Mouse (Mus musculus): Measurements from ENCODE around the gene Tpt1. TPM values are rescaled to one million over a fixed set of nuclear protein-coding genes. Genes with fewer than 3 reads are reported as not detected.
A peak's percentile ranks its signal among the peaks of the same experiment; 100 is the strongest.
"Not testable (repeated sequence)": the region's sequence is repeated elsewhere in the genome, so short reads cannot be mapped to it uniquely, and the experiment has no call there.

Gene Tpt1
- polyA plus RNA-seq, 1 experiment from 2014 or later, result 1,124 TPM

DNA sequence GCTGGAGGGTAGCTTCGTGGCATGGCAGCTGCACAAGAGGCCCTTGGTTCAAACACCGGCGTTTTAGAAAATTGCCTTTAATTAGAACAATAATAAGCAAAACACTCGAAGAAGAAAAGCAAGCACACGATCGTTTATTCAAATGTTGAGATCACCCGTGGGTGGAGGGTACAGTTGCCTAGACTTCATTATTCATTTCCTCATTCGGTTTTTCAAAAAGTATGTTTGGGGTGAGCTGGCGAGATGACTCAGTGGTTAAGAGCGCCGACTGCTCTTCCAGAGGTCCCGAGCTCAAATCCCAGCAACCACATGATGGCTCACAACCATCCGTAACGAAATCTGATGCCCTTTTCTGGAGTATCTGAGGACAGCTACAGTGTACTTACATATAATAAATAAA is 15.1 kb upstream of the Tpt1 start:
- WGBS, result 56% methylated on average over 14 of the region's 14 CpGs
- ATAC-seq; H3K27ac ChIP-seq; H3K36me3 ChIP-seq (ENCODE audit: poor library complexity, severe bottlenecking); H3K4me3 ChIP-seq; H3K9me3 ChIP-seq (replicated peaks); H3K9ac ChIP-seq: not testable (repeated sequence)
- peaks cover 34% of the 10 kb centered on the region for H3K4me1 ChIP-seq
- H3K4me2 ChIP-seq, result peak overlapping the region; percentile 65; the same call in 1 of the 2 replicates
- H3K27me3 ChIP-seq, result peaks cover 19% of the 10 kb centered on the region

DNA sequence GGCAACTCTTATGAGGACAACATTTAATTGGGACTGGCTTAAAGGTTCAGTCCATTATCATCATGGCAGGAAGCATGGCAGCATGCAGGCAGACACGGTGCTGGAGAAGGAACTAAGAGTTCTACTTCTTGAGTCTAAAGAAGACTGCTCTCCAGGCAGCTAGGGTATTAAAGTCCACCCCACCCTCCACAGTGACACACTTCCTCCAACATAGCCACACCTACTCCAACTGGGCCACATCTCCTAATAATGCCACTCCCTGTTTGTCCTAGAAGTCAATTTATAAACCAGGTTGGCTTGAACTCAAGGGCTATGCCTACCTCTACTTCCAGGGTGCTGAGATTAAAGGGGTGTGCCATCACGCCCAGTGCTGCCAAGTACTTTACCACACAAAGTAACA is 12.9 kb upstream of the Tpt1 start:
- H3K9me3 ChIP-seq (replicated peaks), result no peaks in the 10 kb centered on the region
- 91% methylated on average over 2 of the region's 2 CpGs for WGBS
- peaks cover 19% of the 10 kb centered on the region for H3K27me3 ChIP-seq
- no peak overlapping the region for H3K4me2 ChIP-seq
- H3K27ac ChIP-seq, result no peak overlapping the region
- ATAC-seq, result no peak
- no peak overlapping the region for H3K4me3 ChIP-seq
- no peaks in the 10 kb centered on the region for H3K36me3 ChIP-seq (ENCODE audit: poor library complexity, severe bottlenecking)
- peaks cover 42% of the 10 kb centered on the region for H3K4me1 ChIP-seq
- no peak overlapping the region for H3K9ac ChIP-seq

DNA sequence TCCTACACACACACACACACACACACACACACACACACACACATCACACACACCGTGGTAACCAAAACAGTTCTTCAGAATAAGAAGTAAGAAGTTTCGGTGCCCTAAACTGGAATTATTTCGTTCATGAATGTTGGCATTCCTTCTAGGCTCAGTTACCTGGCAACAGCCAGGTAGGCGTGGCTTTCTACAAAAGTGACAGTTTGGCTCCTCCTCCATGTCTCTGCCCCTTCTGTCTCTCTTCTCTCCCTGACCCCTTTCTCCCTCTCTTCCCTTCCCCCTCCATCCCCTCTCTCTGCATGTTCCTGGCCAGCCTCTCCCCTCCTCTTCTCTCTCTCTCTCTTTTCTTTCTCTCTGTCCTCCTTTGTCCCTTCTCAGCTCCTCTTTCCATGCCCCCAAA is 11.9 kb upstream of the Tpt1 start:
- H3K27ac ChIP-seq, result no peak overlapping the region
- WGBS, result 12% methylated on average over 4 of the region's 4 CpGs

DNA sequence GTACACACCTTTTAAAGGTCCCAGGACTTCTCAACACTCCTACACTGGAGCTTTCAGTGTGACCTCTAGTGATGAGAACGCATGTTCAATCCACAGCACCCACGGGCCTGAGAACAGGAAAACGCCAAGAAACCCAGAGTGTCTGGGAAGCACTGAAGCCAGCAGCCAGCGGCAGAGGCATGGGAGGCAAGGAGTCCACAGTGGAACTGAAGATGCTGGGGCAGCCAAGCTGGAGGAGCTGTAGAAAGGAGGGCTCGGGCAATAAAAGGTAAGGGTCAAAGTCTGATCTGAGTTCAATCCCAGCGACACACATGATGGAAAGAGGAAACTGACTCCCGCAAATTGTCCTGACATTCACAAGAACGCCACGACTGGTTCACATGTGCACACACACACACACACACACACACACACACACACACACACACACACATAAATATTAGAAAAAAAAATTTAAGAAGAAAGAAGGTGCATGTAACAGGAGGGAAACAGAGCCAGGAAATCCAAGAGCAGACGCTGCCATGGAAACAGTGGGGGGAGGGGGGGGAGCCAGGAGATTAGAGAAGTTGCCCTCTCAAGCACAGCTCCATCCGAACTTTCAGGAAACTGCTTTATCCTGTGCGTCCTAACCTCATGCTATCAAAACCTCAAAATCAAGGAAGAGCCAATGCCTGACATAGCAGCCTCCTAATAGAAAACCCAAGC is 11.2 kb upstream of the Tpt1 start:
- Histone ChIP-seq H3K27me3 (peaks cover 2% of the 10 kb centered on the region; the same call in 1 of the 2 replicates), H3K27ac (peak overlapping the region; percentile 62), H3K4me2 (peak overlapping the region; percentile 81), H3K4me1 (peaks cover 37% of the 10 kb centered on the region), H3K9ac (peak overlapping the region; percentile 74), H3K9me3 (replicated peaks) (no peaks in the 10 kb centered on the region), H3K36me3 (ENCODE audit: poor library complexity, severe bottlenecking) (no peaks in the 10 kb centered on the region), H3K4me3 (peak overlapping the region; percentile 43)
- WGBS, result 6% methylated on average over 12 of the region's 12 CpGs
- ATAC-seq, result peak; percentile 36

More for the DNA sequence above, 11.9 kb upstream of the Tpt1 start:
- Histone ChIP-seq H3K27me3 (peaks cover 9% of the 10 kb centered on the region), H3K4me2 (peak overlapping the region; percentile 81), H3K9ac (no peak overlapping the region), H3K9me3 (replicated peaks) (no peaks in the 10 kb centered on the region), H3K4me3 (no peak overlapping the region), H3K36me3 (ENCODE audit: poor library complexity, severe bottlenecking) (no peaks in the 10 kb centered on the region), H3K4me1 (peaks cover 42% of the 10 kb centered on the region)
- no peak for ATAC-seq

DNA sequence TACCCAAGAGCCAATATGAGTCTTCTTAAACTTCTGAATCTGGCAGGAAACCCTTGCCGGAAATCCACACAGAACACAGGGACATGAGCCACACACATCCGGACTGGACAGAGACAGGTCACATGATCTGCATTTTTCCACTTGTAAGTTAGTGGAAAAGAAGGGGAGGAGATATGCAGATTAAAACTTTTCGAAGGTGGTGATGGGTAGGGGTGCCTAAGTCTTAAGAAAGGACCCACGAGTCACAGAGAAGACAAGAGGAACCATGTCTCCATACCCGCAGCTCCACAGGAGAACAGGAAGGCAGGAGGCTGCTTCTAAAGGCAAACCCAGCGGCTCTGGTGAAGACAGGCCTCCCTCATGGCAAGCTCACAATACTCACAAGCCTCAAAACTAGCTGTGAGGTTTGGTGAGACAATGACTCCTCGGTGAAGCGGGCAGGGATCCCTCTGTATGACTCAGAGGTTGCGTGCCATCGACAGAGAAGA is 10.6 kb upstream of the Tpt1 start:
- peak overlapping the region; percentile 74 for H3K9ac ChIP-seq
- peaks cover 32% of the 10 kb centered on the region for H3K4me1 ChIP-seq
- no peaks in the 10 kb centered on the region for H3K36me3 ChIP-seq (ENCODE audit: poor library complexity, severe bottlenecking)
- no peaks in the 10 kb centered on the region for H3K9me3 ChIP-seq (replicated peaks)
- WGBS, result under 1% methylated on average over 10 of the region's 10 CpGs
- peak overlapping the region; percentile 43 for H3K4me3 ChIP-seq
- H3K27me3 ChIP-seq, result no peaks in the 10 kb centered on the region
- ATAC-seq, result peak; percentile 75
- H3K4me2 ChIP-seq, result peak overlapping the region; percentile 81
- H3K27ac ChIP-seq, result peak overlapping the region; percentile 67

DNA sequence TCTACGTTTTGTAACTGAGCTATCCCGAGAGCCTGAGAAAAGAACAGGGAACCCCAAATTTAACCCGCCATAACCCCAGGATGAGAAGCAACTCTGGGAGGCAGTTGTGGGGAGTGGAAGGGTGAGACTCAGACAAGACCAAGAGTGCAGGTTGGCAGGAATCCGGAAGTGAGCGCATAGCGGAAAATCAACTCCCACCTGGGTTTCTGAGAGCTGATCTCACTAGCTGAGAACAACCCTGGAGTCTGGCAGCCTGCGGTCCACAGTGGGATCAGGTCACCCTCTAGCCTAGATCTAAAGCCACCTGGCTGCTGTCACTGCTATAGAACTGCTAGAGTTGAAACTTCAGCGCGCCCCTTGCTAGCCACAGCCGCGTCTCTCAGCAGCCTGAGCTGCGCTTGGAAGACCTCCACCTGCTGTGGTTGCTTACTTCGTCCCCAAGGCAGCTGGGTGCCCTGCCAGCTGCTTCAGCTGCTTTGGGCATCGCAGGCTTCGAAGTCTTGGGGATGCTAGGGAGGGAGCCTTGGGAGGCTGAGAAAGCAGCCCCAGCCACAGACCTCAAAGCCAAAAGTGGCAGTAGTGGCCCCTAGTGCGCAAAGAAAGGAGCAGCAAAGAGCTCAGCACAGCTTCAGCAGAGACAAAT is 10.0 kb upstream of the Tpt1 start:
- peak overlapping the region; percentile 43 for H3K4me3 ChIP-seq
- peak; percentile 25 for ATAC-seq
- H3K27me3 ChIP-seq, result no peaks in the 10 kb centered on the region
- peak overlapping the region; percentile 74 for H3K9ac ChIP-seq
- H3K36me3 ChIP-seq (ENCODE audit: poor library complexity, severe bottlenecking), result no peaks in the 10 kb centered on the region
- H3K4me1 ChIP-seq, result peaks cover 29% of the 10 kb centered on the region
- WGBS, result 2% methylated on average over 16 of the region's 16 CpGs
- no peaks in the 10 kb centered on the region for H3K9me3 ChIP-seq (replicated peaks)
- H3K4me2 ChIP-seq, result peak overlapping the region; percentile 81
- H3K27ac ChIP-seq, result peak overlapping the region; percentile 67

DNA sequence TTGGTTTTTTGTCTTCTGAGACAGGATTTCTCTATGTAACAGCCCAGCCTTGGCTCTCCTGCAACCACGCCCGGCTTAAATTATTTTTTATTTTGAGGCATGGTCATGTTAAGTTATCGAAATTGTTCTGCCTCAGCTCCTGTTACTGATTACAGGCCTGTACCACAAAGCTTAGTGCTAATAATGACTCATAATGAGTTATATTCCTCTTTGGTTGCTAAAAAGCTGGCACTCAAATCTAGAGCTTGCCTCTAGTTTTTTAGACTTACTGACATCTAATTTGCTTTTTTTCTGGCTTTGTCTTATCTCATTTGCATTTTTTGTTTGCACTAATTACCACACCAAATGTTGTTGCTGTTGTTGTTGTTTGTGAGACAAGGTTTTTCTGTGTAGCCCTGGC is 8.3 kb upstream of the Tpt1 start:
- H3K4me1 ChIP-seq, result peaks cover 29% of the 10 kb centered on the region
- H3K27ac ChIP-seq, result no peak overlapping the region
- H3K36me3 ChIP-seq (ENCODE audit: poor library complexity, severe bottlenecking), result no peaks in the 10 kb centered on the region
- no peak for ATAC-seq
- H3K4me3 ChIP-seq, result no peak overlapping the region
- no peaks in the 10 kb centered on the region for H3K9me3 ChIP-seq (replicated peaks)
- H3K27me3 ChIP-seq, result no peaks in the 10 kb centered on the region
- WGBS, result 90% methylated on average over 3 of the region's 3 CpGs
- H3K4me2 ChIP-seq, result no peak overlapping the region
- no peak overlapping the region for H3K9ac ChIP-seq

DNA sequence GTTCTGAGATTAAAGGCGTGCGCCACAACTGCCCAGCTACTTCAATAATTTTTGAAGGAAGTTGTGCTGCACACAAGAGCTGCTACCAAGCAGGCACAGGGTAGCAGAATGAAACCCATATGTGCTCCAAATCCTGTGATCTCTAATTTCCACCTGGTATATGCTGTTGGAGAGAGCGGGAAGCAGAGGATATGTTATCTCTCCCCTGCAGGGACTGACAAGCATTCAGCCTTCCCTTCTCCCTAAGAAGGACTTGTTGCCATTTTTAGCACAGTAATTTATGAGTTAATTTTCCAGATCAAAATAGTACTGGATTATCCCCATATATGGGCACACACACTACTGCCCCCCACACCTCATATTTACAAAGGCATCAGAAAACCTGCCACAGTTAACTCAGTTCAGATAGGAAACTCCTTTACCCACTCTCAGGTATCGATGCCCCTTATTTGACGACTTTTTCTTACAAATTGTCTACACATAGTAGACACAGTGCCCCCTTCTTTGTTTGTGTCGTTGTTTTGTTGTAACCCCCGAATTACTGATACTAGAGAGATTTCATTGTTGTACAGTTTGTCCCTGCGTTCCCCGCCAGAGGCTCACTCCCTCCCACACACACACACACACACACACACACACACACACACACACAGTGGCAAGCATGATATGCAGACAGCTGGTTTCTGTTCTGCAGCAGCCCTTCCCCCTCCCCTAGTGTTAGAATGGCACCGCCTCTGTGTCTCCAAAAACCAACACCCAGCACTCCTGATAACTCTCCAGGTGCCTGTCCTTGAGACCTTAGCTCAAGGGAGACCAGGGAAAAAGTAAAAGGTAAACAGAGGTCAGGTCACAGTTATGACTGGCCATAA is 7.6 kb upstream of the Tpt1 start:
- Histone ChIP-seq H3K4me1 (peaks cover 29% of the 10 kb centered on the region), H3K4me2 (no peak overlapping the region), H3K36me3 (ENCODE audit: poor library complexity, severe bottlenecking) (no peaks in the 10 kb centered on the region), H3K4me3 (no peak overlapping the region), H3K9ac (no peak overlapping the region), H3K9me3 (replicated peaks) (no peaks in the 10 kb centered on the region), H3K27me3 (no peaks in the 10 kb centered on the region), H3K27ac (no peak overlapping the region)
- no peak for ATAC-seq
- WGBS, result 81% methylated on average over 10 of the region's 10 CpGs

DNA sequence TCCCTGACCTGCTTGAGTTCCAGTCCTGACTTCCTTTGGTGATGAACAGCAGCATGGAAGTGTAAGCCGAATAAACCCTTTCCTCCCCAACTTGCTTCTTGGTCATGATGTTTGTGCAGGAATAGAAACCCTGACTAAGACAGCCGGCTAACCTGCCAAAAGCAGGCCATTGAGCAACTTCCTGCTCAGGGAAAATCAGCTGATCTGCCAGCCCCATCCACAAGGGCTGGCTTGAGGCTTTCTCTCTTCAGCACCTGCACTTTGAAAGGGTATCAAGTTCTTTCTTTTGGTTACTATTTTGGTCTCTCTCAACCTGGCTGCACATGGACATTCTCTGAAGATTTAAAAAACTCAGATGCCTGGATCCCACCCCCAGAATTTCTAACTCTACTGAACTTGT is 3.1 kb upstream of the Tpt1 start:
- H3K4me3 ChIP-seq; H3K4me2 ChIP-seq; H3K9me3 ChIP-seq (replicated peaks); H3K27me3 ChIP-seq; H3K27ac ChIP-seq; H3K36me3 ChIP-seq (ENCODE audit: poor library complexity, severe bottlenecking); ATAC-seq; H3K9ac ChIP-seq: not testable (repeated sequence)
- 70% methylated on average over 2 of the region's 2 CpGs for WGBS
- H3K4me1 ChIP-seq, result peaks cover 11% of the 10 kb centered on the region

DNA sequence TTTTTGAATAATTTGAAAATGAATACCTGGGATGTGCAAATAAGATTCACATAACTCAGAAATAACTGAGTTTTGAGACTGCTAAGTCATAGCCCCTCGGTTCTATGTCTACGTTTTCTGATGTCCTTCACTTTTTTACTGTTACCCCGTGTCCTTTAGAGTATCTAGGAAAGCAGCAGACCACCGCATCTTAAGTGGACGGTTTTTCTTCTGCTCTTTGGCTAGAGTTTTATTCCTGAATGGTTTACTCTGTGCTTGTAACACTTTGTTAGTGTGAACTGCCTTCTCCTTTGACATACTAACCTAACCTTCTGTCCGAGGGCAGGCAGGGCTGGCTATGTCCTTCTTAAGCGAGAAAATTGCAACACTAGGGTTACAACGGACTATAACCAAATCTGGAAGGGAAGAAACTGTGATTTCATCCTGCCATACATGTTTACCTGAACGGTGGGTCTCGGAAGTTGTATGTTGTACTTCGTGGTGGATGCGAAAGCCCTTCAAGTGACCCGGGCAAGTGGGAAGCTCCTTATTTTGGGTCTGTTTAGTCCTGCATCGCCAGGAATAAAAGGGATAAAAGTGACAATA is 690 bp upstream of the Tpt1 start:
- Histone ChIP-seq H3K4me2 (peak overlapping the region; percentile 66), H3K27me3 (no peaks in the 10 kb centered on the region), H3K4me1 (peaks cover 31% of the 10 kb centered on the region), H3K9ac (peak overlapping the region; percentile 98), H3K9me3 (replicated peaks) (no peaks in the 10 kb centered on the region), H3K36me3 (ENCODE audit: poor library complexity, severe bottlenecking) (peaks cover 26% of the 10 kb centered on the region), H3K27ac (peak overlapping the region; percentile 98), H3K4me3 (peak overlapping the region; percentile 83)
- 10% methylated on average over 14 of the region's 14 CpGs for WGBS
- no peak for ATAC-seq

DNA sequence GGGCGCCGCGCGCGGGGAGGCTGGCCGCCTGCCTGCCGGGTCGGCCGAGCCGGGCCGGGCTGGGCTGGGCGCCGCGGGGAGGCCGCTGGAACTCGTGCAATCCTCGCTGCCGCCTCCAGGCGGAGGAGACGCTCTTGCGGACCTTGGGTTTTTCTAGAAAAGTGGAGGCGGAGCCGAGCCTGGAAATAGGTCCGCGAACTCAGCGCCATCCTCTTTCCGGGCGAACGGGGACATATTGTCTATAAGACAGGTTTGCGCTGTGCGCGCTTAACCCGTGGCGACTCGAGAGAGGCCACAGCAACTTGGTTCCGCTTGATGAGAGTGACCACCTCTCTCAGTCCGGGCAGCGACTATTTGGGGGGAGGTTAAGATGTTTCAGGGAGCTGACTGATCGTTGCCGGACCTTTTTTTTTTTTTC is 814 bp downstream of the Tpt1 start:
- peak overlapping the region; percentile 66 for H3K4me2 ChIP-seq
- H3K9me3 ChIP-seq (replicated peaks), result no peaks in the 10 kb centered on the region
- H3K9ac ChIP-seq, result peak overlapping the region; percentile 98
- no peaks in the 10 kb centered on the region for H3K27me3 ChIP-seq
- under 1% methylated on average over 39 of the region's 40 CpGs for whole genome bisulfite sequencing
- ATAC-seq, result peak; percentile 58
- H3K4me1 ChIP-seq, result peaks cover 41% of the 10 kb centered on the region
- H3K4me3 ChIP-seq, result peak overlapping the region; percentile 83
- peak overlapping the region; percentile 98 for H3K27ac ChIP-seq
- H3K36me3 ChIP-seq (ENCODE audit: poor library complexity, severe bottlenecking), result peaks cover 40% of the 10 kb centered on the region
